Mouse (Mus musculus) stomach, postnatal 0 days (tissue): ENCODE measurements around the gene Grin2d. TPM values are rescaled to one million over a fixed set of nuclear protein-coding genes. Genes with fewer than 3 reads are reported as not detected.

Experiments used
- ATAC-seq: fragments of 200-750 bp; cut with Nextera tagmentation; 2 replicates; pipeline ENCODE4 v1.8.0; 2017; ENCODE audit not compliant: low FRiP score, low TSS enrichment
- DNase-seq: peaks from one replicate; pipeline ENCODE4 v3.0.0-alpha.2; 2016; ENCODE audit warnings: low spot score
- H3K27ac ChIP-seq: fragments of 300-500 bp; sonication (generic); replicated peaks from 2 replicates; pipeline ENCODE4 v1.5.1; 2014; ENCODE audit warnings: mild to moderate bottlenecking, control low read depth
- H3K27me3 ChIP-seq: fragments of 300-500 bp; sonication (generic); 2 replicates; pipeline ENCODE4 v1.6.1; 2014; ENCODE audit warnings: low read length; ENCODE audit not compliant: control insufficient read depth, insufficient read depth
- H3K36me3 ChIP-seq: fragments of 300-500 bp; sonication (generic); 2 replicates; pipeline ENCODE4 v1.6.1; 2014; ENCODE audit warnings: low read length, mixed read lengths; ENCODE audit not compliant: control insufficient read depth, insufficient read depth
- H3K4me1 ChIP-seq: fragments of 300-500 bp; sonication (generic); replicated peaks from 2 replicates; pipeline ENCODE4 v1.6.1; 2014; ENCODE audit warnings: antibody characterized with exemption; ENCODE audit not compliant: control insufficient read depth, insufficient read depth
- H3K4me2 ChIP-seq: fragments of 300-500 bp; sonication (generic); replicated peaks from 2 replicates; pipeline ENCODE4 v1.6.1; 2014; ENCODE audit warnings: low read depth, mild to moderate bottlenecking, control low read depth, moderate library complexity
- H3K4me3 ChIP-seq: fragments of 300-500 bp; sonication (generic); 2 replicates; pipeline ENCODE4 v1.5.1; 2014; ENCODE audit warnings: low read depth, low read length, control low read depth
- H3K9ac ChIP-seq: fragments of 300-500 bp; sonication (generic); 2 replicates; pipeline ENCODE4 v1.6.1; 2014; ENCODE audit warnings: mild to moderate bottlenecking, low read length, control low read depth, mixed read lengths
- H3K9me3 ChIP-seq: fragments of 300-500 bp; sonication (generic); 2 replicates; pipeline ENCODE4 v1.6.1; 2016; ENCODE audit warnings: low read length; ENCODE audit not compliant: control insufficient read depth
- CTCF ChIP-seq: IDR thresholded peaks from 2 replicates; pipeline ENCODE4 v1.5.1; 2016; ENCODE audit warnings: antibody characterized with exemption, low read depth, mild to moderate bottlenecking, moderate library complexity
- EP300 ChIP-seq: optimal IDR thresholded peaks from 2 replicates; pipeline ENCODE3; 2016; ENCODE audit warnings: antibody characterized with exemption
- WGBS: fragments of 180-500 bp; shearing (Covaris S2); extraction: QIAGEN DNeasy Blood & Tissue Kit; methylation state at CpG from one replicate; pipeline ENCODE4 v1.1.7; 2014; 5-methylcytosine and 5-hydroxymethylcytosine counted together
- polyA plus RNA-seq: library from polyadenylated mRNA; unstranded; fragments of >200 nt; fragmentation: Nextera tagmentation; extraction: Ambion mirVana; gene quantifications from 2 replicates; pipeline ENCODE4 v1.2.1, GENCODE M21; 2015

Gene Grin2d
- polyA plus RNA-seq, 1 experiment from 2014 or later, result 0.35 TPM

DNA sequence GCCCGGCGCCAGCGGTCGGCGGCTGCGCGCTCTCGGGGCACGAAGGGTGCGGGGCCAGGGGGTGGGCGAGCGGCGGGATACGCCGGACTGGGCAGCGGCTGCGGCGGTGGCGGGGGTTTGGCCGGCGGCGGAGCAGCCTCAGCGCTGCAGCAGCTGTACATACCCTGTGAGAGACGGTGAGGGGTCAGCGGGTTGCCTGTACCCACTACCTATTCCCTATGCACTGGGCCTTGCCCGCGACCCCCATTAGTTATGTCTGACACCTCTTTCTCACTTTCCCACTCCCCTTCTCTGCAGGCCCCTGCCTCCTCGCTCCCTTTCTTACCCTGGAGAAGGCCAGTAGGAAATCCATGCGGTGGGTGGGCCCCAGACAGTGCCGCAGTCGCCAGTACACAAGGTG lies 44.3 kb downstream of the Grin2d start:
- TF ChIP-seq EP300 (no peak), CTCF (no peak)
- ATAC-seq, result no peak

GRCm38 (mm10) chr7:45833148-45833790 lies 44.9 kb downstream of the Grin2d start:
- Histone ChIP-seq H3K36me3 (no peaks in the 10 kb centered on the region), H3K4me1 (peaks cover 5% of the 10 kb centered on the region), H3K4me2 (peak overlapping the region; percentile 55), H3K4me3 (peak overlapping the region; percentile 44), H3K27me3 (peaks cover 9% of the 10 kb centered on the region), H3K9ac (peak overlapping the region; percentile 32), H3K27ac (no peak overlapping the region), H3K9me3 (no peaks in the 10 kb centered on the region)
- WGBS, result under 1% methylated on average over 46 of the region's 86 CpGs
- TF ChIP-seq EP300 (no peak), CTCF (no peak)
- DNase-seq (peak; percentile 48), ATAC-seq (peak; percentile 17; the same call in 1 of the 2 replicates)

More for the DNA sequence above, 44.3 kb downstream of the Grin2d start:
- WGBS, result 6% methylated on average over 20 of the region's 31 CpGs
- peaks cover 9% of the 10 kb centered on the region for H3K27me3 ChIP-seq
- no peaks in the 10 kb centered on the region for H3K36me3 ChIP-seq
- H3K4me3 ChIP-seq, result peak overlapping the region; percentile 44
- H3K9me3 ChIP-seq, result no peaks in the 10 kb centered on the region
- no peak for DNase-seq
- H3K4me2 ChIP-seq, result peak overlapping the region; percentile 55
- no peak overlapping the region for H3K27ac ChIP-seq
- H3K9ac ChIP-seq, result peak overlapping the region; percentile 32
- H3K4me1 ChIP-seq, result peaks cover 5% of the 10 kb centered on the region

DNA sequence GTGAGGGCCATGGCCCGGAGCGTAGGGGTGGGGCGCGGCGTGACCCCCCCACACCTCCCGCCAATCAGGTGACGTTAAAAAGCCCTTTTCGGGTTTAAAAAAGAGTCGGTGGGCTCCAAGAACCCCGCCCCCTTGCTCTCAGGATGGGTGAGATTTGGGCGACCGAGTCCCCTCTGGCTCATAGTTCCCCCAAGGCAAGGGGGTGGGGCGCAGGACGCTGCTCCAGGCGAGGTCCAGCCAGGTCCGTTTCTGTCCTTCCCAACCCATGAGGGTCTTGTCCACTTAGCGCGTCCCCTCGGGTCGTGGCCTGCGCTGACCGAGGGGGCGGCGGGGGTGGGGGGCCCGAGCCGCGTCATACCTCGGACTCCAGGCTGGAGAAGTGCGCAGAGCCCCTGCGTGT lies 45.8 kb downstream of the Grin2d start:
- H3K4me3 ChIP-seq, result peak overlapping the region; percentile 44
- TF ChIP-seq EP300 (no peak), CTCF (no peak)
- no peak overlapping the region for H3K27ac ChIP-seq
- H3K9ac ChIP-seq, result no peak overlapping the region
- DNase-seq (peak; percentile 23), ATAC-seq (no peak)
- 9% methylated on average over 29 of the region's 30 CpGs for WGBS
- peaks cover 9% of the 10 kb centered on the region for H3K27me3 ChIP-seq
- H3K4me2 ChIP-seq, result peak overlapping the region; percentile 55
- no peaks in the 10 kb centered on the region for H3K9me3 ChIP-seq
- H3K4me1 ChIP-seq, result peaks cover 5% of the 10 kb centered on the region
- H3K36me3 ChIP-seq, result peaks cover 4% of the 10 kb centered on the region; the same call in 1 of the 2 replicates

DNA sequence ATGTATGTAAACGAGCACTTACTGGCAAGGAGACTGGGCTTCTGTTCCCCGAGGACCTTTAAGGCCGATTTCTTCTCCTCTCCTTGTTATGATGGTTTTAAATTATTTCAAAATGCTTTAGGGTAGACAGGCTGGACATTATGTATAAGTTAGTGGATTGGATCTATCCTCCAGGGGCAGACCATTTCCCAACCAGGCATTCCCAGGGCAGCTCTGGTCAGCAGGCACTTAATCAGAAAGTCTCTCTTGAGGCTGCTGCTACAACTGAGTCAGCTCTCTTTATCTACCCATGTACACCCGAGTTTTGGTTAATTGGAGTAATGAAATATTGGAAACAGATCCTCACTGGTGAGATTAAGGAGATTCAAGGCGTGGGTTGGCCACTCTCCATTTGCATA lies 47.1 kb downstream of the Grin2d start:
- H3K4me2 ChIP-seq, result peak overlapping the region; percentile 83; the same call in 1 of the 2 replicates
- H3K9ac ChIP-seq, result no peak overlapping the region
- H3K4me1 ChIP-seq, result peaks cover 5% of the 10 kb centered on the region
- no peak overlapping the region for H3K27ac ChIP-seq
- TF ChIP-seq EP300 (no peak), CTCF (no peak)
- ATAC-seq (no peak), DNase-seq (no peak)
- no peaks in the 10 kb centered on the region for H3K9me3 ChIP-seq
- H3K36me3 ChIP-seq, result peaks cover 16% of the 10 kb centered on the region; the same call in 1 of the 2 replicates
- WGBS, result 17% methylated on average over 5 of the region's 5 CpGs
- H3K27me3 ChIP-seq, result peaks cover 9% of the 10 kb centered on the region
- H3K4me3 ChIP-seq, result peak overlapping the region; percentile 85

DNA sequence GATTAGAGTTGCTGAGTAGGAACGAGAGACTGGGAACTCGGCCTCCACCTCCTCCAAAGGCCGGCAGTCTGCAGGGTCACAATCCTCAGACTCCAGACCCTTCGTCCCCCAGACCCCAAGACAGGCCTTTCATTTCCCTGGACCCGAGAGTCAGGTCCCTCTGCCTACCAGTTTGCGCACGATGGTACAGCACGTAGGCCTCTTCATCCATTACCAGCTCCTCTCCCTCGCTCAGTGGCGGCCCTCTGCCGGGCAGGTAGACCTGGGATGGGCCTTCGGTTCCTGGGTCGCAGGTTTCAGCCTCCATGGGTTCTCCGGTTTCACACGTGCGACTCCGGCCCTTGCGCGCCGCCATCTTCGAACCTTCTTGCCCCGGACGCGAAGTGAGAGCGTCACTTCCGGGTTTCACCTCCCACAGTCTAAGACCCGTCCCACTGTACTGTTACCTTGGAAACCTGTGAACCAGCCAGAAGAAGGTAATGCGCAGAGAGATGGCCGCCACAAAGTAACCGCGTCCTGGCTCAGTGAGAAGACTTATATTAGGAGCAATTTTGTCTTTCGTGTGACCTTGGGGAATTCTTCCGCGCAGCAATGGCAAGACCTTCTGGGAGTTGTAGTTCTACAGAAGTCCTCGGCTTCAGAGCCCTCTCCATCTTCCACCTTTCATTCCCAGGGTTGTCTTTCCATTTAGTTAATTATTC lies 47.6 kb downstream of the Grin2d start, which contains the start of gene Grwd1:
Gene Grwd1, minus strand, starts transcription at position 518 of the 701 bp plus-strand sequence.
- Histone ChIP-seq H3K36me3 (peaks cover 19% of the 10 kb centered on the region), H3K4me1 (peaks cover 5% of the 10 kb centered on the region), H3K4me2 (peak within 1 kb of the TSS; percentile 83), H3K4me3 (peak within 1 kb of the TSS; percentile 85), H3K9ac (peak within 1 kb of the TSS; percentile 75), H3K27me3 (peaks cover 9% of the 10 kb centered on the region), H3K27ac (0 out of 2 replicates have a peak within 1 kb of the TSS, but pooled peaks have one; percentile 26), H3K9me3 (no peaks in the 10 kb centered on the region)
- ATAC-seq (peak; percentile 89), DNase-seq (peak; percentile 89)
- TF ChIP-seq EP300 (no peak), CTCF (peak; percentile 17; the same call in 1 of the 2 replicates)
- WGBS, result under 1% methylated on average over 35 of the region's 35 CpGs

GRCm38 (mm10) chr7:45826631-45827030 lies 51.5 kb downstream of the Grin2d start:
- 89% methylated on average over 7 of the region's 7 CpGs for WGBS
- TF ChIP-seq EP300, result no peak
- no peak for TF ChIP-seq CTCF
- Histone ChIP-seq H3K27ac (no peak overlapping the region), H3K27me3 (no peaks in the 10 kb centered on the region), H3K9ac (no peak overlapping the region), H3K4me1 (peaks cover 5% of the 10 kb centered on the region), H3K4me2 (no peak overlapping the region), H3K36me3 (peaks cover 24% of the 10 kb centered on the region), H3K9me3 (no peaks in the 10 kb centered on the region), H3K4me3 (no peak overlapping the region)
- ATAC-seq (no peak), DNase-seq (no peak)
